Mouse (Mus musculus) heart, embryonic 11.5 days (tissue): ENCODE measurements around the gene Wdr37. TPM values are rescaled to one million over a fixed set of nuclear protein-coding genes. Genes with fewer than 3 reads are reported as not detected.

ENCODE experiments used
- ATAC-seq: fragments of 200-750 bp; cut with Nextera tagmentation; replicated peaks from 2 replicates; pipeline ENCODE4 v1.8.0; 2017; ENCODE audit warnings: moderate library complexity; ENCODE audit not compliant: insufficient number of reproducible peaks, low FRiP score, low TSS enrichment
- H3K27ac ChIP-seq: fragments of 300-500 bp; sonication (generic); 2 replicates; pipeline ENCODE4 v1.5.1; 2014; ENCODE audit warnings: mild to moderate bottlenecking, low read depth, low read length
- H3K27me3 ChIP-seq: fragments of 300-500 bp; sonication (generic); 2 replicates; pipeline ENCODE4 v1.6.1; 2014; ENCODE audit warnings: mild to moderate bottlenecking, low read length, mixed read lengths; ENCODE audit not compliant: control insufficient read depth, insufficient read depth
- H3K36me3 ChIP-seq: fragments of 300-500 bp; sonication (generic); 2 replicates; pipeline ENCODE4 v1.6.1; 2014; ENCODE audit warnings: mild to moderate bottlenecking, low read length, moderate library complexity, mixed read lengths; ENCODE audit not compliant: control insufficient read depth, insufficient read depth
- H3K4me1 ChIP-seq: fragments of 300-500 bp; sonication (generic); 2 replicates; pipeline ENCODE4 v1.6.1; 2014; ENCODE audit warnings: low read length; ENCODE audit not compliant: control insufficient read depth, insufficient read depth
- H3K4me2 ChIP-seq: fragments of 300-500 bp; sonication (generic); 2 replicates; pipeline ENCODE4 v1.6.1; 2014; ENCODE audit warnings: mild to moderate bottlenecking, moderate library complexity
- H3K4me3 ChIP-seq: fragments of 300-500 bp; sonication (generic); 2 replicates; pipeline ENCODE4 v1.5.1; 2014; ENCODE audit warnings: low read depth, low read length
- H3K9ac ChIP-seq: fragments of 300-500 bp; sonication (generic); 2 replicates; pipeline ENCODE4 v1.6.1; 2014; ENCODE audit warnings: mild to moderate bottlenecking, low read depth, low read length, moderate library complexity
- H3K9me3 ChIP-seq: fragments of 300-500 bp; sonication (generic); replicated peaks from 2 replicates; pipeline ENCODE4 v1.6.1; 2016; ENCODE audit warnings: low read length; ENCODE audit not compliant: control insufficient read depth
- WGBS: fragments of 180-500 bp; shearing (Covaris S2); extraction: QIAGEN DNeasy Blood & Tissue Kit; methylation state at CpG from one replicate; pipeline ENCODE4 v1.1.7; 2014; ENCODE audit not compliant: insufficient replicate concordance; 5-methylcytosine and 5-hydroxymethylcytosine counted together
- polyA plus RNA-seq: library from polyadenylated mRNA; unstranded; fragments of >200 nt; fragmentation: Nextera tagmentation; extraction: Ambion mirVana; gene quantifications from 2 replicates; pipeline ENCODE4 v1.2.1, GENCODE M21; 2014

Wdr37 gene
- polyA plus RNA-seq, 1 experiment from 2014 or later = 19.6 TPM

GRCm38 (mm10) chr13:8838394-8838793, 33.3 kb downstream of the Wdr37 start:
- peaks cover 11% of the 10 kb centered on the region for H3K36me3 ChIP-seq
- H3K4me2 ChIP-seq = no peak overlapping the region
- H3K27ac ChIP-seq = no peak overlapping the region
- 89% methylated on average over 3 of the region's 3 CpGs for WGBS
- H3K9me3 ChIP-seq = no peaks in the 10 kb centered on the region
- H3K4me3 ChIP-seq = no peak overlapping the region
- H3K9ac ChIP-seq = no peak overlapping the region
- H3K4me1 ChIP-seq = no peaks in the 10 kb centered on the region
- ATAC-seq = no peak
- no peaks in the 10 kb centered on the region for H3K27me3 ChIP-seq

GRCm38 (mm10) chr13:8834573-8834972, 37.1 kb downstream of the Wdr37 start:
- Histone ChIP-seq H3K27ac (no peak overlapping the region), H3K9ac (no peak overlapping the region), H3K4me1 (no peaks in the 10 kb centered on the region), H3K36me3 (peaks cover 5% of the 10 kb centered on the region; the same call in 1 of the 2 replicates), H3K9me3 (no peaks in the 10 kb centered on the region), H3K27me3 (no peaks in the 10 kb centered on the region), H3K4me2 (no peak overlapping the region), H3K4me3 (no peak overlapping the region)
- WGBS = 97% methylated on average over 5 of the region's 5 CpGs
- no peak for ATAC-seq

- 86% methylated on average over 7 of the region's 7 CpGs for WGBS
- Histone ChIP-seq H3K4me2 (no peak overlapping the region), H3K27me3 (no peaks in the 10 kb centered on the region), H3K36me3 (peaks cover 10% of the 10 kb centered on the region; the same call in 1 of the 2 replicates), H3K4me1 (no peaks in the 10 kb centered on the region), H3K9me3 (no peaks in the 10 kb centered on the region), H3K27ac (no peak overlapping the region), H3K9ac (no peak overlapping the region), H3K4me3 (no peak overlapping the region)
- ATAC-seq = no peak
Observed at GRCm38 (mm10) chr13:8831546-8832251, 40.0 kb downstream of the Wdr37 start.

DNA sequence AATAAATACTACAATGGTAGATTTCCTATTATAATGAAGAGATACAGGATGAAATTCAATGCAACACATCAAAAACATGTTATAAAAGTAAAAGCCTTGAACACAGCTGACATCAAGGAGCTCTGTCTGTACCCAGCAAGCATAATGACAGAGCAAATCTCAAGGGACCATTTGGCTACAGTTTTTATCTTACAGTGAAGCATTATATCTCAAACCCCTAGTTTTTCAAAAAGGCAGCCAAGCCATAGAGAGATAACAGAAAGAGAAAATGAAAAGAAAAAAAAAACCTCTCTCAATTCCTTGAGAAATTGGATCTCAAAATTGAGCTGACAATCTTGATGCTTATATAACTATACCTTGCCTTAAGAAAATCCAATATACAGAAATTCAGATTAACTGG, 41.0 kb downstream of the Wdr37 start:
- no peak overlapping the region for H3K4me2 ChIP-seq
- H3K4me1 ChIP-seq = no peaks in the 10 kb centered on the region
- no peak overlapping the region for H3K9ac ChIP-seq
- no peak overlapping the region for H3K4me3 ChIP-seq
- H3K36me3 ChIP-seq = peaks cover 10% of the 10 kb centered on the region; the same call in 1 of the 2 replicates
- no peaks in the 10 kb centered on the region for H3K27me3 ChIP-seq
- H3K9me3 ChIP-seq = no peaks in the 10 kb centered on the region
- no peak for ATAC-seq
- H3K27ac ChIP-seq = no peak overlapping the region

- WGBS = 72% methylated on average over 5 of the region's 5 CpGs
- Histone ChIP-seq H3K36me3 (peaks cover 10% of the 10 kb centered on the region; the same call in 1 of the 2 replicates), H3K27ac (no peak overlapping the region), H3K27me3 (no peaks in the 10 kb centered on the region), H3K4me1 (no peaks in the 10 kb centered on the region), H3K4me2 (no peak overlapping the region), H3K9me3 (no peaks in the 10 kb centered on the region), H3K4me3 (no peak overlapping the region), H3K9ac (no peak overlapping the region)
- ATAC-seq = no peak
Observed at GRCm38 (mm10) chr13:8829784-8830183, 41.9 kb downstream of the Wdr37 start.

GRCm38 (mm10) chr13:8828946-8829345, 42.8 kb downstream of the Wdr37 start:
- 81% methylated on average over 1 of the region's 1 CpGs for WGBS

DNA sequence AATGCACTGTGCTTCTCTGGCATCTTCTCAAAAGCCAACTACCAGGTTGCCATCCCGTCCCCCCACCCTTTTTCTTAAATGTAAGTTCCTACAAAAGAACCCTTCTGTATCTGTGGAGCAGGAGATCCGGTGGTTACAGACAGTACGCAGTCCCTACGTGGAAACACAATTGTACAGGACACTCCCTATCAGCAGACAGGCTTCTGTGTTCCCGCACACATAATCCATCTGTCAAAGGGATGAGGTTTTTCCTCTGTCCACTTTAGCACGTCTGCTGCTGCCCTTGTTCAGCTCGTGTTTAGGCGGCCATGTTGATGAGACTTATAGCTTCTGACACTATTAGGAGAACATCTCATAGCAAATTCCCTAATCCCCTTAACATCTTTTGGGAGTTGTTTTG, 48.2 kb downstream of the Wdr37 start:
- WGBS = 67% methylated on average over 8 of the region's 8 CpGs
- H3K4me2 ChIP-seq = no peak overlapping the region
- peaks cover 19% of the 10 kb centered on the region for H3K36me3 ChIP-seq
- H3K27me3 ChIP-seq = no peaks in the 10 kb centered on the region
- ATAC-seq = no peak
- no peaks in the 10 kb centered on the region for H3K4me1 ChIP-seq
- no peak overlapping the region for H3K9ac ChIP-seq
- H3K4me3 ChIP-seq = no peak overlapping the region
- H3K9me3 ChIP-seq = no peaks in the 10 kb centered on the region
- no peak overlapping the region for H3K27ac ChIP-seq

More at GRCm38 (mm10) chr13:8828946-8829345, 42.8 kb downstream of the Wdr37 start:
- Histone ChIP-seq H3K27me3 (no peaks in the 10 kb centered on the region), H3K9ac (no peak overlapping the region), H3K36me3 (peaks cover 10% of the 10 kb centered on the region; the same call in 1 of the 2 replicates), H3K4me3 (no peak overlapping the region), H3K27ac (no peak overlapping the region), H3K4me2 (no peak overlapping the region), H3K4me1 (no peaks in the 10 kb centered on the region), H3K9me3 (no peaks in the 10 kb centered on the region)
- no peak for ATAC-seq

DNA sequence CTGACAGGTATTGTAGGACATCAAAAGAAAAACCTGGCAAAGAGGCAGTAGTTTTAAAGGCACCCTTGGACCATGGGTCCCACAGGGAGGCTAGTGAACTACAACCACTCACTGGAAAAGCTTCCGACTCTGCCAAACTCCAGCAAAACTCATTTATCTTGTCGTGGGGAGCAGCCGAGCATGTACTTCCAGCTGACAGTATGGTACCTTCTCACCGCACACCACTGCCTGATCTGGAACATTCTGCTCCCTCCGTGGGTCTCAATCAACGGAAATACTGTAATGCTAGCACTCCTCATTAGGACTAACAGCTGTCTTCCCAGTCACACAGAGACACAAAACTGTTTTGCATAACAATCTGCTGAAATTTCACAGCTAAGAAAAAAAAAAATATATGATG, 48.6 kb downstream of the Wdr37 start:
- Histone ChIP-seq H3K9ac (no peak overlapping the region), H3K4me2 (no peak overlapping the region), H3K27me3 (no peaks in the 10 kb centered on the region), H3K4me1 (no peaks in the 10 kb centered on the region), H3K36me3 (peaks cover 20% of the 10 kb centered on the region), H3K9me3 (no peaks in the 10 kb centered on the region), H3K4me3 (no peak overlapping the region), H3K27ac (no peak overlapping the region)
- 77% methylated on average over 6 of the region's 6 CpGs for WGBS
- ATAC-seq = no peak

- Histone ChIP-seq H3K36me3 (peaks cover 20% of the 10 kb centered on the region), H3K9ac (no peak overlapping the region), H3K4me2 (no peak overlapping the region), H3K4me3 (no peak overlapping the region), H3K9me3 (no peaks in the 10 kb centered on the region), H3K27ac (no peak overlapping the region), H3K4me1 (no peaks in the 10 kb centered on the region), H3K27me3 (no peaks in the 10 kb centered on the region)
- 94% methylated on average over 4 of the region's 4 CpGs for WGBS
- ATAC-seq = no peak
Observed at GRCm38 (mm10) chr13:8822201-8822600, 49.5 kb downstream of the Wdr37 start.
